Comparison of ENCODE assay signal across 8 mouse cellular contexts in the genomic region with DNA sequence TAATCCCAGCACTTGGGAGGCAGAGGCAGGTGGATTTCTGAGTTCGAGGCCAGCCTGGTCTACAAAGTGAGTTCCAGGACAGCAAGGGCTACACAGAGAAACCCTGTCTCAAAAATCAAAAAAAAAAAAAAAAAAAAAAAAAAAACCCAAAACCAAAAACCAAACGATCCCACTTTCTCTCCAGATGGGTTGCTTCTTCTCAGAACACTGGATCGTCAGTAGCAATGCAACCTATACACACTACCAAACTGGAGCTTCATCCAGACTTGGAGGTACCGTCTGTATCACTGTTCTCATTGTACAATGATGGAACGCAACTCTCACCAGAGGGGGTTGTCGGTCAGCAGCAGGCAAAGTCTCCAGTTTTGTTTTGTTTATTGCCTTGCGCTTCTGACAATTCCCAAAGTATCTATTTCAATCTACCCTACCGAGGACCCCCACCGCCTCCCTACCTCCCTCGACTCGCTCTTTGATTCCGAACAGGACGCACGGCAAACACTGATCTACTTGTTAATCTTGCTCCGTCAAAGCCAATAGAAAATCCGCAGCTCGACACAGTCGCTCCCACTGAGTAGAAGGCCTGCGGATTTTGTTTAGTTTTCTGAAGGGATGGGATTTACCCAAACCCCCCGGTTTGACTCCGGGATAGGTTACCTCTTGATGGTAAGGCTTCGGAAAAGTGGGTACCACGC. TPM values are rescaled to one million over a fixed set of nuclear protein-coding genes. Genes with fewer than 3 reads are reported as not detected.
DNase-seq lines count a peak whose midpoint lies in the region; ATAC-seq and TF ChIP-seq lines count a peak whose summit lies in the region.

No protein-coding gene starts in this region.

- ATAC-seq in CD4-positive, CD25-positive, alpha-beta regulatory T cell, adult 4 months = peak; percentile 22
- peak; percentile 60 for ATAC-seq in liver, embryonic 12.5 days

- 4% methylated on average over 23 of the region's 23 CpGs for WGBS in forebrain, embryonic 10.5 days
- whole genome bisulfite sequencing in liver, embryonic 12.5 days (ENCODE audit: insufficient replicate concordance) = 2% methylated on average over 23 of the region's 23 CpGs

- peak overlapping the region; percentile 86 for H3K9ac ChIP-seq in liver, embryonic 12.5 days

- peak overlapping the region; percentile 75 for H3K4me3 ChIP-seq in gastrocnemius, adult 2 months
- peak overlapping the region; percentile 80 for H3K4me3 ChIP-seq in forebrain, embryonic 10.5 days
- H3K4me3 ChIP-seq in liver, embryonic 12.5 days = peak overlapping the region; percentile 84

- H3K4me2 ChIP-seq in liver, embryonic 12.5 days = peak overlapping the region; percentile 73

- H3K36me3 ChIP-seq in forebrain, embryonic 10.5 days (replicated peaks) = peaks cover 52% of the 10 kb centered on the region
- H3K36me3 ChIP-seq in liver, embryonic 12.5 days = peaks cover 47% of the 10 kb centered on the region

- H3K9me3 ChIP-seq in forebrain, embryonic 10.5 days = peaks cover 11% of the 10 kb centered on the region; the same call in 1 of the 2 replicates
- H3K9me3 ChIP-seq in liver, embryonic 12.5 days (replicated peaks) = 0 out of 2 replicates have a peak, but pooled peaks cover 5% of the 10 kb centered on the region

- TF ChIP-seq CTCF in gastrocnemius, adult 2 months (IDR thresholded peaks at IDR 0.05) = no peak

- H3K4me1 ChIP-seq in forebrain, embryonic 10.5 days = peaks cover 16% of the 10 kb centered on the region
- peaks cover 32% of the 10 kb centered on the region for H3K4me1 ChIP-seq in liver, embryonic 12.5 days

- intact Hi-C loops in gastrocnemius, adult 2 months (cut with DNase I) = loop anchor here (2.0 to 10.0 kb wide), 2 partner anchors 50 to 100 kb away; a partner anchor contains a TSS

- H3K27ac ChIP-seq in gastrocnemius, adult 2 months = peak overlapping the region; percentile 96
- H3K27ac ChIP-seq in forebrain, embryonic 10.5 days = peak overlapping the region; percentile 96
- H3K27ac ChIP-seq in liver, embryonic 12.5 days = peak overlapping the region; percentile 84

- DNase-seq in gastrocnemius, adult 2 months = no peak
- no peak for DNase-seq in gastrocnemius, adult 18-20 months (ENCODE audit: low spot score)
- DNase-seq in forebrain, embryonic 10.5 days (ENCODE audit: extremely low spot score, low spot score) = no peak
- DNase-seq in Muller cell, postnatal 12 days (ENCODE audit: inconsistent ontology term) = no peak
- DNase-seq in cerebellum, postnatal 10 days = no peak
- DNase-seq in left cerebral cortex, adult 8-10 months (ENCODE audit: low spot score in 2 of 2) = no peak

- H3K27me3 ChIP-seq in forebrain, embryonic 10.5 days (ENCODE audit: poor library complexity, severe bottlenecking) = no peaks in the 10 kb centered on the region
- no peaks in the 10 kb centered on the region for H3K27me3 ChIP-seq in liver, embryonic 12.5 days (replicated peaks)

RNA-seq across cellular contexts. Expression of a gene that starts 0.5 kb away (rescaled TPM):
- total RNA-seq in gastrocnemius, adult 2 months (2021) = 1 to 10 TPM; 2.6 to 5.1 TPM
- 1 to 10 TPM; 3.2 to 3.3 TPM for total RNA-seq in gastrocnemius, adult 18-20 months (2021)
- polyA plus RNA-seq in CD4-positive, CD25-positive, alpha-beta regulatory T cell, adult 4 months (2017; shearing (Covaris generic)) = 10 to 100 TPM; 42.0 to 54.7 TPM
- polyA plus RNA-seq in forebrain, embryonic 10.5 days (2016; fragmentation: Nextera tagmentation; extraction: Ambion mirVana) = 128 TPM in 2 replicates
- polyA plus RNA-seq in liver, embryonic 12.5 days (2016; fragmentation: Nextera tagmentation; extraction: Ambion mirVana) = 84.4 and 86.6 TPM in 2 replicates
- 10 to 100 TPM; 17.8 to 21.9 (median 19.9) TPM for total RNA-seq in left cerebral cortex, adult 8-10 months (2022)

RNA-seq across cellular contexts. Expression of a gene that starts 0.6 kb away (rescaled TPM):
- 10 to 100 TPM; 79.2 to 89.7 TPM for total RNA-seq in gastrocnemius, adult 2 months (2021)
- 10 to 100 TPM; 74.5 to 76.7 TPM for total RNA-seq in gastrocnemius, adult 18-20 months (2021)
- 100 to 1,000 TPM; 181 to 224 TPM for polyA plus RNA-seq in CD4-positive, CD25-positive, alpha-beta regulatory T cell, adult 4 months (2017; shearing (Covaris generic))
- 390 and 431 TPM in 2 replicates for polyA plus RNA-seq in forebrain, embryonic 10.5 days (2016; fragmentation: Nextera tagmentation; extraction: Ambion mirVana)
- 195 and 200 TPM in 2 replicates for polyA plus RNA-seq in liver, embryonic 12.5 days (2016; fragmentation: Nextera tagmentation; extraction: Ambion mirVana)
- 100 to 1,000 TPM; 124 to 161 (median 146) TPM for total RNA-seq in left cerebral cortex, adult 8-10 months (2022)

RNA-seq across cellular contexts. Expression of a gene that starts 18.4 kb away (rescaled TPM):
- not detected for total RNA-seq in gastrocnemius, adult 2 months (2021)
- not detected for total RNA-seq in gastrocnemius, adult 18-20 months (2021)
- polyA plus RNA-seq in CD4-positive, CD25-positive, alpha-beta regulatory T cell, adult 4 months (2017; shearing (Covaris generic)) = 1 to 10 TPM in 1 of 2 experiments, not detected in 1; 2.5 TPM
- polyA plus RNA-seq in forebrain, embryonic 10.5 days (2016; fragmentation: Nextera tagmentation; extraction: Ambion mirVana) = 1.3 and 2.0 TPM in 2 replicates
- 0.94 and 1.8 TPM in 2 replicates for polyA plus RNA-seq in liver, embryonic 12.5 days (2016; fragmentation: Nextera tagmentation; extraction: Ambion mirVana)
- total RNA-seq in left cerebral cortex, adult 8-10 months (2022) = 1 to 10 TPM in 2 of 4 experiments, under 1 TPM in 2; 0.56 to 2.1 (median 1.1) TPM

RNA-seq across cellular contexts. Expression of a gene that starts 50.9 kb away (rescaled TPM):
- total RNA-seq in gastrocnemius, adult 2 months (2021) = 10 to 100 TPM; 35.4 to 36.1 TPM
- total RNA-seq in gastrocnemius, adult 18-20 months (2021) = 10 to 100 TPM; 29.4 to 31.9 TPM
- polyA plus RNA-seq in CD4-positive, CD25-positive, alpha-beta regulatory T cell, adult 4 months (2017; shearing (Covaris generic)) = 10 to 100 TPM; 17.6 to 25.1 TPM
- polyA plus RNA-seq in forebrain, embryonic 10.5 days (2016; fragmentation: Nextera tagmentation; extraction: Ambion mirVana) = 80.6 and 91.9 TPM in 2 replicates
- 22.8 and 24.2 TPM in 2 replicates for polyA plus RNA-seq in liver, embryonic 12.5 days (2016; fragmentation: Nextera tagmentation; extraction: Ambion mirVana)
- 10 to 100 TPM; 78.9 to 85.8 (median 83.9) TPM for total RNA-seq in left cerebral cortex, adult 8-10 months (2022)
